Mouse (Mus musculus): ENCODE data around the gene Ahnak.

- TF ChIP-seq CTCF (IDR thresholded peaks at IDR 0.05; ENCODE audit: extremely low read depth, insufficient read length, insufficient replicate concordance, low read depth, low read length) (no peak), POLR2A (IDR thresholded peaks at IDR 0.05; ENCODE audit: low read depth, low read length) (no peak)
Observed at GRCm38 (mm10) chr19:9032502-9033129, 43.5 kb downstream of the Ahnak start.
